Mouse (Mus musculus) intestine, postnatal 0 days (tissue): ENCODE measurements around the gene Vps11. TPM values are rescaled to one million over a fixed set of nuclear protein-coding genes. Genes with fewer than 3 reads are reported as not detected.

Source experiments
- ATAC-seq: fragments of 200-750 bp; cut with Nextera tagmentation; 2 replicates; pipeline ENCODE4 v1.8.0; 2017; ENCODE audit warnings: mild to moderate bottlenecking, moderate TSS enrichment, moderate library complexity
- H3K27ac ChIP-seq: fragments of 300-500 bp; sonication (generic); 2 replicates; pipeline ENCODE4 v1.5.1; 2014; ENCODE audit warnings: mild to moderate bottlenecking, low read depth, low read length, moderate library complexity
- H3K27me3 ChIP-seq: fragments of 300-500 bp; sonication (generic); replicated peaks from 2 replicates; pipeline ENCODE4 v1.6.1; 2014; ENCODE audit warnings: low read length, mixed read lengths; ENCODE audit not compliant: control insufficient read depth, insufficient read depth
- H3K36me3 ChIP-seq: fragments of 300-500 bp; sonication (generic); 2 replicates; pipeline ENCODE4 v1.6.1; 2014; ENCODE audit warnings: mild to moderate bottlenecking, moderate library complexity; ENCODE audit not compliant: control insufficient read depth, insufficient read depth
- H3K4me1 ChIP-seq: fragments of 300-500 bp; sonication (generic); replicated peaks from 2 replicates; pipeline ENCODE4 v1.6.1; 2014; ENCODE audit warnings: antibody characterized with exemption, low read length, mixed read lengths; ENCODE audit not compliant: control insufficient read depth, insufficient read depth
- H3K4me2 ChIP-seq: fragments of 300-500 bp; sonication (generic); replicated peaks from 2 replicates; pipeline ENCODE4 v1.6.1; 2014; ENCODE audit warnings: low read depth, mild to moderate bottlenecking, moderate library complexity
- H3K4me3 ChIP-seq: fragments of 300-500 bp; sonication (generic); 2 replicates; pipeline ENCODE4 v1.5.1; 2014; ENCODE audit warnings: low read depth, low read length
- H3K9ac ChIP-seq: fragments of 300-500 bp; sonication (generic); 2 replicates; pipeline ENCODE4 v1.6.1; 2014; ENCODE audit warnings: mild to moderate bottlenecking, low read depth, low read length
- H3K9me3 ChIP-seq: fragments of 300-500 bp; sonication (generic); 2 replicates; pipeline ENCODE4 v1.6.1; 2016; ENCODE audit warnings: mixed run types; ENCODE audit not compliant: control insufficient read depth
- CTCF ChIP-seq: sonication (generic); IDR thresholded peaks from 2 replicates; pipeline ENCODE4 v1.5.1; 2016; ENCODE audit warnings: low read depth, mild to moderate bottlenecking, control low read depth, antibody characterized with exemption, moderate library complexity
- WGBS: fragments of 180-500 bp; shearing (Covaris S2); extraction: QIAGEN DNeasy Blood & Tissue Kit; methylation state at CpG from one replicate; pipeline ENCODE4 v1.1.7; 2014; 5-methylcytosine and 5-hydroxymethylcytosine counted together
- polyA plus RNA-seq: library from polyadenylated mRNA; unstranded; fragments of >200 nt; fragmentation: Nextera tagmentation; extraction: Ambion mirVana; gene quantifications from 2 replicates; pipeline ENCODE4 v1.2.1, GENCODE M21; 2015

The Vps11 gene
- polyA plus RNA-seq, 1 experiment from 2014 or later = 27.4 TPM

DNA sequence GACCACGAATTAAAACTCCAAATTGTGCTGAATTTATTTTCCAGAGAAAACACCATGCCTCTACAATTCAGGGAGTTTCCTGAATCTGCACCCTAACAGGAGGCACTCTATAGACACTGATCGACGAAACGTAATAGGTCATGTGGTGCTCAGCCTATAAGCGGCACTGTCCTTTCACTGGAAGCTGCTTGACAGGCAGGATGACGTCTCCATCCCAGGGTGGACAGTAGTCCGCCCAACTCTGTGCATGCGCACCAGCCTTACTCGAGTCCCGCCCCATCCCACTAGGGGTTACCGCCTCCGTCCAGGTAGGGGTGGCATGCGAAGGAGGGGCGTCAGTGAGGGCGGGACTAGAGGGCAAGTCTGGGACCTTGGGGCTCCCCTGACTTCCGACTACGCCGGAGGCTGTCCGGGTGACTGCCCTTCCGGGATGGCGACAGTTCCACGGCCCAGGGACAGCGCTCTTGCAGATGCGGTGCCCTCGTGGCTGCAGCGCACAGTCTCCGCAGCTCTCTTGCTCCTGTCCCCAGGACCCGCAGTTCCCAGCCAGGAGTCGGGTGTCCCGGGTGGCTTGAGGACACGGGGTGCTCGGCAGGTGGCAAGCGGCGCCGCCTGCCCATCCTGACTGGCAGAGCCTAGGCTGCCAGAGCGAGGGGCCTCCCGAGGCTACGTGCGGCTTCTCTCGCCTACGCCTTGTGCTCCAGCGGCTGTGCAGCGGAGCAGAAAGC, 35.4 kb upstream of the Vps11 start, which contains the start of gene Slc37a4:
Gene Slc37a4, plus strand, starts transcription at position 169 of the 728 bp plus-strand sequence.
- peak; percentile 48 for TF ChIP-seq CTCF
- peak; percentile 93 for ATAC-seq
- Histone ChIP-seq H3K27me3 (no peaks in the 10 kb centered on the region), H3K4me2 (peak within 1 kb of the TSS; percentile 93), H3K9me3 (no peaks in the 10 kb centered on the region), H3K9ac (peak within 1 kb of the TSS; percentile 83), H3K4me3 (peak within 1 kb of the TSS; percentile 71), H3K4me1 (0 out of 2 replicates have a peak, but pooled peaks cover 4% of the 10 kb centered on the region), H3K36me3 (peaks cover 20% of the 10 kb centered on the region), H3K27ac (peak within 1 kb of the TSS; percentile 93)
- WGBS = under 1% methylated on average over 39 of the region's 43 CpGs

- H3K9me3 ChIP-seq = no peaks in the 10 kb centered on the region
- no peak overlapping the region for H3K4me3 ChIP-seq
- H3K27ac ChIP-seq = no peak overlapping the region
- H3K4me1 ChIP-seq = no peaks in the 10 kb centered on the region
- TF ChIP-seq CTCF = peak; percentile 89
- peaks cover 47% of the 10 kb centered on the region for H3K36me3 ChIP-seq
- no peak for ATAC-seq
- 28% methylated on average over 4 of the region's 4 CpGs for WGBS
- no peaks in the 10 kb centered on the region for H3K27me3 ChIP-seq
- no peak overlapping the region for H3K9ac ChIP-seq
- no peak overlapping the region for H3K4me2 ChIP-seq
These were observed 30.0 kb upstream of the Vps11 start for GRCm38 (mm10) chr9:44391466-44391865.

DNA sequence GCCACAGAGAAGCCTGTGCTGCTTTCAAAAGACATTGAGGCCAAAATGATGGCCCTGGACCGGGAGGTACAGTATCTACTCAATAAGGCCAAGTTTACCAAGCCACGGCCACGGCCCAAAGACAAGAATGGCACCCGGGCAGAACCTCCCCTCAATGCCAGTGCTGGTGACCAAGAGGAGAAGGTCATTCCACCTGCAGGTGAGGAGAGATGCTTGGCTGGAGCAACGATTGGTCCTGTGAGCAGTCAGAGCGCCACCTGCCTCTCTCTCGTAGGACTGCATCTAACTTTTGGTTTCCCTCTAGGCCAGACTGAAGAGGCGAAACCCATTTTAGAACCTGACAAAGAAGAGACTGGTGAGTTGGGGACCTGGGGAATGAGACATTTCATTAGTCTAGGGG, 27.8 kb upstream of the Vps11 start:
- H3K36me3 ChIP-seq = peaks cover 69% of the 10 kb centered on the region
- peak; percentile 82 for TF ChIP-seq CTCF
- 54% methylated on average over 8 of the region's 8 CpGs for WGBS

DNA sequence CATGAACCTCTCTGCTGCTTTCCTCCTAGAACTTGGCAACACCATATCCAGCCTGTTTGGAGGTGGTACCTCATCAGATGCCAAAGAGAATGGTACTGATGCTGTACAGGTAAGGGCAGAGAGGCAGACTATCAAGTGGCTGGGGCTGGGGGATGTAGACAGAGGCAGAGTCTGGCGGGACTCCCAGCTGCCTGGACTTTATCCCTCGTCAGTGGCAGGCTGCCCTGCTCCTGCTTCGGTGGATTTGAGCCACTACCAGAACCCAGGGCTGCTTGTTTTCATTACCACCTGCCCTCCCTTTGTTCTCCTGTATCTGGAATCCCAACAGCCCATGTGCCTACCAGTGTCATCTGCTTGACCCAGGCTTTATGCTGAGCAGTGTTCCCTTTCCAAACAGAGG, 25.8 kb upstream of the Vps11 start:
- no peak for ATAC-seq

More for the DNA sequence above, 27.8 kb upstream of the Vps11 start:
- ATAC-seq = no peak
- Histone ChIP-seq H3K4me3 (no peak overlapping the region), H3K9ac (no peak overlapping the region), H3K27me3 (no peaks in the 10 kb centered on the region), H3K27ac (no peak overlapping the region), H3K4me1 (no peaks in the 10 kb centered on the region), H3K4me2 (no peak overlapping the region), H3K9me3 (no peaks in the 10 kb centered on the region)

DNA sequence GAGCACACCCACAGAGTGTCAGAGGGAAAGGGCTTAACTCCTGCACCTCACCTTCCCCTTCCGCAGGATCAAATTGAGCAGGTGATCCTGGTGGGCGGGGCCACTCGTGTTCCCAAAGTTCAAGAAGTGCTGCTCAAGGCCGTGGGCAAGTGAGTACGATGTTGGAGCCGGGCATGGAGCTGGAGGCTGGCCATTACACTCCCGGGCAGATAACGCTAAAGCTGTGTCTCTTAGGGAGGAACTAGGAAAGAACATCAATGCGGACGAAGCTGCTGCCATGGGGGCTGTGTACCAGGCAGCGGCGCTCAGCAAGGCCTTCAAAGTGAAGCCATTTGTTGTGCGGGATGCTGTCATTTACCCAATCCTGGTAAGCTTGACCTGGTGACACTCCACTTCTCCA, 23.1 kb upstream of the Vps11 start:
- Histone ChIP-seq H3K27me3 (no peaks in the 10 kb centered on the region), H3K9me3 (no peaks in the 10 kb centered on the region), H3K4me1 (peaks cover 6% of the 10 kb centered on the region; the same call in 1 of the 2 replicates), H3K27ac (no peak overlapping the region; the same call in 1 of the 2 replicates), H3K4me3 (no peak overlapping the region), H3K36me3 (peaks cover 85% of the 10 kb centered on the region), H3K9ac (no peak overlapping the region), H3K4me2 (no peak overlapping the region)
- 83% methylated on average over 13 of the region's 13 CpGs for WGBS
- no peak for ATAC-seq
- no peak for TF ChIP-seq CTCF

More for the DNA sequence above, 25.8 kb upstream of the Vps11 start:
- Histone ChIP-seq H3K27me3 (no peaks in the 10 kb centered on the region), H3K9ac (no peak overlapping the region), H3K4me1 (no peaks in the 10 kb centered on the region), H3K4me2 (no peak overlapping the region), H3K4me3 (no peak overlapping the region), H3K36me3 (peaks cover 90% of the 10 kb centered on the region), H3K9me3 (no peaks in the 10 kb centered on the region), H3K27ac (no peak overlapping the region)
- TF ChIP-seq CTCF = no peak
- WGBS = 72% methylated on average over 3 of the region's 3 CpGs

GRCm38 (mm10) chr9:44379862-44380261, 18.4 kb upstream of the Vps11 start:
- peaks cover 38% of the 10 kb centered on the region for H3K36me3 ChIP-seq
- no peak for TF ChIP-seq CTCF
- H3K27ac ChIP-seq = peak overlapping the region; percentile 60; the same call in 1 of the 2 replicates
- H3K4me3 ChIP-seq = peak overlapping the region; percentile 74
- ATAC-seq = 0 out of 2 replicates have a peak, but pooled peaks have one; percentile 1
- 3% methylated on average over 15 of the region's 15 CpGs for WGBS
- H3K27me3 ChIP-seq = no peaks in the 10 kb centered on the region
- H3K9me3 ChIP-seq = no peaks in the 10 kb centered on the region
- H3K4me1 ChIP-seq = peaks cover 6% of the 10 kb centered on the region; the same call in 1 of the 2 replicates
- peak overlapping the region; percentile 85 for H3K9ac ChIP-seq
- H3K4me2 ChIP-seq = peak overlapping the region; percentile 92
